Mouse (Mus musculus) erythroblast, adult 5-6 weeks (primary cell): ENCODE data around the gene 1700007K13Rik. TPM values are rescaled to one million over a fixed set of nuclear protein-coding genes. Genes with fewer than 3 reads are reported as not detected.
A peak's percentile ranks its signal among the peaks of the same experiment; 100 is the strongest.
"Not testable (repeated sequence)": the region's sequence is repeated elsewhere in the genome, so short reads cannot be mapped to it uniquely, and the experiment has no call there.

Experiments used
- ATAC-seq: replicated peaks from 2 replicates; pipeline ENCODE4 v1.8.0; 2016; ENCODE audit warnings: moderate number of reproducible peaks, mild to moderate bottlenecking, moderate TSS enrichment, inconsistent platforms; ENCODE audit not compliant: poor library complexity, low FRiP score, severe bottlenecking
- total RNA-seq, 2 experiments: library from RNA; stranded (forward) in 1 of 2; stranded (reverse) in 1 of 2; fragments of 150-400 nt in 1 of 2; fragments of 200-764, 138-1000 nt in 1 of 2; gene quantifications; 2 replicates each; pipeline versions ENCODE4 v1.2.3 to v1.2.4; 2015 to 2017; ENCODE audit warnings: low replicate concordance in 2 of 2

Gene 1700007K13Rik
- not detected in 2 replicates for total RNA-seq (2015; ENCODE audit: low replicate concordance)
- not detected in 2 replicates for total RNA-seq (2017; ENCODE audit: low replicate concordance)

DNA sequence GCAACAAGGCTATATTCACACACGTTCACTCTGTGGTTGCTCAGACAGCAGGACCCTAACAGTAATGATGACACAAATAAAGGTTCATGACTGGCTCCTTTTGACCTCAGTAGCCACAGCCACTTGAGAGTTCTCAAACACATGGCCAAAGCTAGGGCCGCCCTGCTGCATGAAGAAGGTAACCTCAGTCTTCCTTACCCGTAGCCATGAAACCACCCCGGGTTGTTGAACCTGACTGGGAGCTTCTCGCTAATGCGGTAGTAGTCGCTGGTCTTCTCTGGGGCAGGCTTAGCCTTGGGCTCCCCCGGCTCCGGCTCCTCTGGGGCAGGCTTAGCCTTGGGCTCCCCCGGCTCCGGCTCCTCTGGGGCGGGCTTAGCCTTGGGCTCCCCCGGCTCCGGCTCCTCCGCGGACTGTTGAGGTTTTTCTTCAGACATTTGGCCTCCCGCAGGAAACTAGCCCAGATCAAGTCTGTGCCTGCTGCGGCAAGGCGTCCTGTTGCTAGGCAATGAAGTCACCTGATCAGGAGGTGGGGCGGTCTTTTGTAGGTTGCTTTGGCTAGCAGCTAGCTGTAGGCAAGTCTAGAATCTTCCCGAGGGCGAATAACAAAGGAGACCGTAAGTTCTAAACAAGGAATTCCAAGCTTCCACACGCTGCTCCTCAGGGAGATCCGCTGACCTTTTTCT lies at the start of gene 1700007K13Rik:
Gene 1700007K13Rik, minus strand, starts transcription at position 497 of the 683 bp plus-strand sequence.
- no peak for ATAC-seq

DNA sequence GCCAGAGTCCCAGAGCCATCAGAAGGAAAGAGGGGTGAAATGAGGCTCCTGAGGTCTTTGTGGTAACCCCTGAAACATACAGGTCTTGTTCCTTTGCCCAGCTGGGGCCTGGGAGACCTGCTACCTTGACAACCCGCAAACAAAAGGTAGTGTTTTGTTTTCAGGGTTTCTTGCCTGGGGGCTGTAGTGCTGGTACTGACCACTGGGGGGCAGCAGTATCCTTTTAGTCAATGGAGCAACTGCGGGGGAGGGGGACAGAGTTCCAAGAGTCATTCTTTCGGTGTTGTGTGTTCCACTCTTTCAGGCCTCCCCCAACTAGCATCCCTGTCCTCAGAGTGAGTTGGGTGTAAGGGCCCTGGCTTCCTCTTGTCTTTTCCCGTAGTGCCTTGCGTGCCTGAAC lies 48.4 kb upstream of the 1700007K13Rik start:
- 0 out of 2 replicates have a peak, but pooled peaks have one; percentile 30 for ATAC-seq

DNA sequence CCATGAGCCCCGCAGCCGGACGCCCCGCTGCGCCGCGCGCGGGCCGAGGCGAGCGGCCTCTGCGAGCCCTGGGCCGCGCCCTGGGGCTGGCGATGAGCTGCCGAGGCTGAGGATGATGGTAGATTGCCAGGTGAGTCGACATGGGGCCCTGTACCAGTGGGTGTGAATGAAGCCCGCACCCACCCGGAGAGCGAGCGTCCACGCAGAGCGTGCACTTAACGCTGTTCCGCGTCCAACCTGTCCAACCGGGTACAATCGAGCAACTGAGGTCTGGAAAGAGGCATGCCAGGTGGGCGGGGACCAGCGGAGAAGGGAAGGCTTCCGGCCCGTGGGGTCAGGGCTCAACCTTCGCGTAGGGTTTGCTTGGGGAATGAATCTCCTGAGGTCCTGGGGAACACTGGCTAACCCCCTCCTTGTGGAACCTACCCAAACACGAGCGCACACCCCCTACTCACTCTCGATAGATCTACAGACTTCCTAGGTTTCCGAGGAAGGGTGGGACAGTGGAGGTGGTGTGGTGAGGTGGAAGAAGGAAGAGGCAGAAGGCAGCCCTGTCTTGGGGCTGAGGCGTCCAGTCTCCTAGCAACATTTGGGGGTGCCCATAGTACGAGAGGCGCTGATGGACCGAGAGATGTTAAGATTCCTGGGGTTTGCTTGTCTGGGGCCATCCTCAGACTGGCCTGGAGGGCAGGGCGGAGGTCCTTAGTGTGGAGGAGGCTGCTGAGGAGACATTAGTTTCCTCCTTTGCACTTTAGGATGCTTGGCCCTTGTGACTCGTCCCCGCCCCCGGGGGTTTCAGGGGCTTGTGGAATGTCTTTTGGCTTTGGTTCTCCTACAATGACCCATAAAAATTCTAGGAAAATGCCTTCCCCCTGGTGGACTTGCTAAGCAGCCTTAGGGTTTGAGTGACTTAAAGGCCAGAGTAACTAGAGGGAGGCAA lies 47.6 kb upstream of the 1700007K13Rik start:
- no peak for ATAC-seq

DNA sequence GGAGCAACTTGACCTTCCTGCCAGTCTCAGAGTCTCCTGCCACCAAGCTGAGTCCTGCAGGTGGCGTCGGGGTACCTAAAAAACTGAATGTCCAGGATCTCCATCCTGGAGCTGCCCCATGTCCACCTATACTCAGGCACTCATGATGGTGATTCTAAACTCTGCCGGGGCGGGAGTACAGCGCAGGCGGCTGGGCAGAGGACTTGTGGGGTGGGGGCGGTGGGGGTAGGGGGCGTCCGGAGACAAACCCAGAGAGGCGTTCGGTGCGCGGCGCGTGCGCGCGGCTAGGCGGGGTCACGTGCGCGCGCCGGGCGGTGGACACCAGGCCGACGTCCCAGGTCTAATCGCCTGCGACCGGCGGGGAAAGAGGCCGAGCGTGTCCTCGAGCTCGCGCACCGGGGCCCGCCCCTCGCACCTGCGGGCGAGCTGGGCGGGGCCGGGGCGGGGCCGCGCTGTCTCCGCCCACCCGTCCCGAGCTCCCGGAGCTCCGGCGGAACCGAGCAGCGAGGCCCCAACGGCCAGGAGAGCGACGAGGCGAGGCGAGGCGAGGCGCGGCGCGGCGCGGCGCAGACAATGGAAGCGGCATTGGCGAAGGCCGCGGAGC lies 46.8 kb upstream of the 1700007K13Rik start, which contains the start of gene Ralgds:
Gene Ralgds, plus strand, starts transcription at position 328 of the 604 bp plus-strand sequence.
- no peak for ATAC-seq

DNA sequence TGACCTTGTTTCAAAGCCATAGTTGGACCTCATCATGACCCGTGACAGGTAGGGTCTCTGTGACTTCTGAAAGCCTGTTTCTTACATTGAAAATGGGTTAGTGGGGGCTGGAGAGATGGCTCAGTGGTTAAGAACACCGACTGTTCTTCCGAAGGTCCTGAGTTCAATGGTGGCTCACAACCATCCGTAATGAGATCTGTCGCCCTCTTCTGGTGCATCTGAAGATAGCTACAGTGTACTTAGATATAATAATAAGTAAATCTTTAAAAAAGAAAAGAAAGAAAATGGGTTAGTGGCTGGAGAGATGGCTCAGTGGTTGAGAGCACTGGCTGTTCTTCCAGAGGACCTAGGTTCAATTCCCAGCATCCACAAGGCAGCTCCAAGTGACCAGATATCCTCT lies 45.5 kb upstream of the 1700007K13Rik start:
- ATAC-seq, result not testable (repeated sequence)

DNA sequence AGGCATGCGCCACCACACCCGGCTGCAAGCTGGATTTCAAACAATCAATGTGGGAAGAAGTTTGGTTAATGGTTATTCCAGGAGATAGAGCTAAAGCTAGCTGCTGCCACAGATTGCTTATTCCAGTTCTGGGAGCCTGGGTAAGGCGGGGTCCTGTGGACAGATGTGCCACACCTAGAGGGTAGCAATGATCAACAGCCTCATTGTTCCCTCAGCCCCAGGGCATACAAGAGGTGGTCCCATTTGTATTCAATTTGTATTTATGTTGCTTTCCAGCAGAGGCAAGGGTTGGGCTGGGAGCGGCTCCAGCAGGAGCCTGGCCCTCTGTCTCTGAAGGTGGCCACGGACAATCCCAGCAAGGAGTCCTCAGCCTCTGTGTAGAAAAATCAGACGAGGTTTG lies 40.2 kb upstream of the 1700007K13Rik start:
- ATAC-seq, result no peak

DNA sequence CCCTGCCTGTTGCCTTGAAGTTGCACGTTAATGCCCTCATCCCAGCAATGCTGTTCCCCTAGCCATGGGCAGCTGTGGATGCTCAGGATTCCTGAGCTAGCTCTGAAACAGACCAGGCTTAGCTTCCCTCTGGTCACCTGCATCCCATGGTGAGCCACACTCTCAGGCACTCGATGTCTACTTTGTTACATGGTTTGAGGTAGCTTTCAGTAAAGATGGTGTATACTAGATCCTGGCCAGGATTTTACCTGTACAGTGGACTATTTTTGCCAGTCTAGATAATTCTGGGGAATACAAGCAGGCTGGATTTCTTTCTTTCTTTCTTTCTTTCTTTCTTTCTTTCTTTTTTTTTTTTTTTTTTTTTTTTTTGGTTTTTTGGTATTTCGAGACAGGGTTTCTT lies 39.7 kb upstream of the 1700007K13Rik start, which contains the start of gene Gm10134:
Gene Gm10134, plus strand, starts transcription at position 301 of the 400 bp plus-strand sequence.
- no peak for ATAC-seq

DNA sequence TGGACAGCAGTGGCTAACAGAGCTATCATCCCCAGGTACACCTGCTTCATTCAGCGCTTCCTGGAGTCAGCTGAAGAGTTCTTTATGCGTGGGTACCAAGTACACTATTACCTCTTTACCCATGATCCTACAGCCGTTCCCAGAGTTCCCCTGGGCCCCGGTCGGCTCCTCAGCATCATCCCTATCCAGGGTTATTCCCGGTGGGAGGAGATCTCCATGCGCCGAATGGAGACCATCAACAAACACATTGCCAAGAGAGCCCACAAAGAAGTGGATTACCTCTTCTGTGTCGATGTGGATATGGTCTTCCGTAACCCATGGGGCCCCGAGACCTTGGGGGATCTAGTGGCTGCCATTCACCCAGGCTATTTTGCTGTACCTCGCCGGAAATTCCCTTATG lies 38.5 kb upstream of the 1700007K13Rik start:
- no peak for ATAC-seq

DNA sequence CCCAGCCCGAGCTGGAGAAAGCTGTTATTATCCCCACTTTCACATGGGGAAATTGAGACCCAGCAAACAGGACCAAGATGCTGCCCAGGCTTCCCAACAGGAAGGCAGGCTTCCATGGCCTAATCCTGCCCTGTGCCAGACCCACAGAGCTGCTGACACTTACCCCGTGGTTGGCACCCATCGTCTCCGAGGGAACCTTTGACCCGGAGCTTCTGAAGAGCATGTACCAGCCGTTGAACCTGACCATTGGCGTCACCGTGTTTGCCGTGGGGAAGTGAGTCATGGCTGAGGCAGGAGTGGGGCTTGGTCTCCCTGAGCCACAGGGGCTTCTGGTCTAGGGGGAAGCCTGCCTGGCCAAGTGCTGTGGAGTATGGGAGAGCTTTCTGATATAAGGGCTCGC lies 36.9 kb upstream of the 1700007K13Rik start:
- peak; percentile 25; the same call in 1 of the 2 replicates for ATAC-seq

DNA sequence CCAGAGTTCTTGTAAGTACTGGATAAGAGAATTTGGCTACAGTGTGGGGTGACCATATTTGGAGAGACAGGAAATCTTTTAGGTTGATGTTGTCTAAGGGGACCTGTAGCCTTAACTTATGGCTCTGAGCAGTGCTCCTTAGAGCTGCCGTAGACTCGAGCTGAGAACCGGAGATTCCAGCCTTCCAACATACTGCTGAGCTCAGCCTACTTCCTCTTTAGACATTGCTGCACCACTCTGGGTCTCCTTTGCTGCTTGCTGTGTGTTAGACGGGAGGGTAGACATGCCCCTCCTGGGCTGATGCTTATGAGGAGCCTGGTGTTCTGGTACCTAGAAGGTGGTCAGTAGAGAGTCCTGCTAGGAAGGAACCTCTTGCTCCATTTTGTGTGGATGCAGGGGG lies 32.3 kb upstream of the 1700007K13Rik start:
- no peak for ATAC-seq

DNA sequence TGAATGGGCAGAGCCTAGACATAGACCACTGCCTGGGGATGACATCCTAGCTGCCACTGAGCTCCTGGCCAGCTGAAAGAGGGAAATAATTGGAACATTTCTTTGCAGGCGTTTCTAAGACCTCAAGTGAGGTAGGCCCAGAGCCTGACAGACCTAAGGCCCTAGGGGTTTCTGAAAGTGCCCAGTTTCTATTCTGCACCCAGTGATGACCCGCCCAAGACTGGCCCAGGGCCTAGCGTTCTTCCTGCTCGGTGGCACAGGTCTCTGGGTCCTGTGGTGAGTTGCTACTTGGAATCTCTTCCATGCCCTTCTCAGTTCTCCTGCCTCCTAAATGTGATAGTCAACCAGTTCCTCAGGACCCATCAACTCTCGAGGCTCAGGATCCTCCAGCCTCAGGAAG lies 31.4 kb upstream of the 1700007K13Rik start:
- no peak for ATAC-seq

DNA sequence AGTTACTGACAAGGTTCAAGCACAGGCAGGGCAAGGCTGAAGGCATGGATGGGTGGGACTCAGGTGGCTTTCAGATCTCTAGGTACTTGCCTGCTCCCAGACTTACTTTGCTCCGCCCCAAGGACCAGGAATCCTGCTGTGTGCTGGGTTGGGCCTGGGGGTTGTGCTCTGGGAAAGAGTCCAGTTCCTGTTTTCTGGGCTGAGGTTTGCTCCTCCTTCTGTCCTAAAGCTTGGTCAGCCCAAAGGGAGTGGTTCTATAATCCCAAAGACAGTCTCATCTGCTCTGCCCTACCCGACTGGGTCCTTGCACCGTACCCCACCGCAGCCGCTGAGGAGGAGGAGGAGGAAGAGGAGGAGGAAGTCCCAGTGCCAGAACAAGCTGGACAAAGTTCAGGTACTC lies 30.5 kb upstream of the 1700007K13Rik start, which contains the start of gene Gbgt1:
Gene Gbgt1, plus strand, starts transcription at position 221 of the 400 bp plus-strand sequence.
- no peak for ATAC-seq

DNA sequence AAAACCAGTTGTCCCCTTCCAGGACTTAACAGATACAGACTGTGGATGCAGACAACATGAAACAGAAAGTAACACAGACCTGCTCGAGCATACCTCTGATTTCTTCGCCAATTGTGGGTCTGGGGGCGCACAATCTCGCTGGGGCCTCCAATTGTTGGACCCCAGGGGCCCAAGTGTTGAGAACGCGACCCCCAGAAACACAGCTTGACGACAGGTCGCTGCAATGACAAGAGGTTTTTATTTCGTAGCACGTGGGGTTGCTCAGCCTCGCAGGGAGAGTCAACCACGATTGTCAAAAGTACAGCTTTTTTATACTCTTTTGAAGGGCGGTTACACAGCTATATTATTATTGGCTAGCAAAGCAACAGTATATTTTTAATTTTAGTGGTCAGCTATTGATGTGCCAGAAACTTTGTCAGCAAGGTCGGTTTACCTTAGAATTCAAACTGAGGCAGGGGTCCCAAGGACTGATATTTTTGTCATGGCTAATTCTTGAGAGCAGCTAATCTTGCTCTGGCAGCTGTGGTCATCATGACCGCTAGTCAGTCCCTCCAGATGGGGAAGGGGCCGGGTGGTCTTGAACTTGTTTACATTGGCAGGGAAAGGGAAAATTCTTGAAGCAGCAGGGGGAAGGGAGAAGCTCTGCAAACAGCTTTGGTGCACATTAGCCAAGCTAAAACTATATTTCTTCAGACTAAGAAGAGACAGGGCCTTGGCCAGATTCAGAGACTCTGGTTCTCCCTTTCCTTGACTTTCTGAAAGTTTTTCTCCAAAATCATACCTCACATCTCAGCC lies 29.9 kb upstream of the 1700007K13Rik start:
- ATAC-seq, result no peak

DNA sequence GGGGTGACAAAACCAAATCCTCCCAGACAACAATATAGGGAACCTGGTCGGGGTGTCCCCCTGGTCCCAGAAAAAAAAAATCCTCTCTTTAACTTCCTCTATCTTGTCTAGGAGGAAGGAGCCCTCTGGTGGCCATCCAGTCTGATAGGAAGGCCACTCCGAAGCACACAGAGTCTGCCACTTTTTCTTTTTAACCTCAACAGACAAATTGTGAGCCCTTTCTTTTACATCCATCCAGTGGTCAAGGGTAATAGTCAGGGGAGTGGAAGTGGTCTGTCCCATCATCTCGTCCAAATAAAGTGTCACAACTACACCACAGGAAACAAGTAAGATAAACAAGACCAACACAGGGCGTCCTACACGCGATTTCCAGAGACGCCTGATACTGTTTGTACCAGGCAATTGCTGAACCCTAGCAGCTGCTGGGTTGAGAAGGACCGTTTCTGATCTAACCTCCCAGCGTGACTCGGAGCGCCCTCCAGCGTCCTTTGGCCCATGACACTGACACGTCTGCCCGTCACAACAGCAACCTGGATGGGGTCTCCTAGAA lies 29.1 kb upstream of the 1700007K13Rik start:
- no peak for ATAC-seq

DNA sequence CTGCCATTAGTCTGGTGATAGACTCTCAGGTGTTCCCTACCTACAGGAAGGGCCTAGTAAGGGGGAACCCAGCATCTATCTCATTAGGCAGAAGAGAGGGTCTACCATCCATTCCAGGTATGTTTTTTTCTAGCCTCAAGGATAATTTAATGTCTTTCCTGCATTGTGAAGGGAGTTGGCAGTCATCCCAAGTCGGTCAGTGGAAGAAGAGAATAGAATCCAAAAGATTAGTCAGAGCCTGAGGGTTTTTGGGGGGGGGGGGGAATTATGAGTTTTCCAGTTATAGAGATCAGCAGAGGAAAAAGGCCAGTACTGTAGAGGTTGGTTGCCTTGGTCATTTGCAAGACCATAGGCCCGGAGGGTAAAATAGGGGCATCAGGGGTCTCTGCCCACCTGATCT lies 28.4 kb upstream of the 1700007K13Rik start:
- no peak for ATAC-seq

DNA sequence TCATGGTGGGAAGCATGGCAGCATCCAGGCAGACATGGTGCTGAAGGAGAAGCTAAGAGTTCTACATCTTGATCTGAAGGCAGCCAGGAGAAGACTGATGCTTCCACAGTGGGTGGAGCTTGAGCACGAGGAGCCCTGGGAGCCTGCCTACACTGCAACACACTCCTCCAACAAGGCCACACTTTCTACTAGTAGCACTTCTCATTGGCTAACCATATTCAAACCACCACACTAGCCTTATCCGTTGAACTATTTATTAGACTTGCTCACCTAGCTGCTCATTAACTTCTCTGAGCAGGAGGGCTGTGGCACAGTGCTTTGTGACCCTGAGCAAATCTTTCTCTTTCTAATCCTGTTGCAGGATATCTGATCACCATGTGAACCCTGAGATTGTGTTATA lies 17.7 kb upstream of the 1700007K13Rik start:
- ATAC-seq, result no peak

DNA sequence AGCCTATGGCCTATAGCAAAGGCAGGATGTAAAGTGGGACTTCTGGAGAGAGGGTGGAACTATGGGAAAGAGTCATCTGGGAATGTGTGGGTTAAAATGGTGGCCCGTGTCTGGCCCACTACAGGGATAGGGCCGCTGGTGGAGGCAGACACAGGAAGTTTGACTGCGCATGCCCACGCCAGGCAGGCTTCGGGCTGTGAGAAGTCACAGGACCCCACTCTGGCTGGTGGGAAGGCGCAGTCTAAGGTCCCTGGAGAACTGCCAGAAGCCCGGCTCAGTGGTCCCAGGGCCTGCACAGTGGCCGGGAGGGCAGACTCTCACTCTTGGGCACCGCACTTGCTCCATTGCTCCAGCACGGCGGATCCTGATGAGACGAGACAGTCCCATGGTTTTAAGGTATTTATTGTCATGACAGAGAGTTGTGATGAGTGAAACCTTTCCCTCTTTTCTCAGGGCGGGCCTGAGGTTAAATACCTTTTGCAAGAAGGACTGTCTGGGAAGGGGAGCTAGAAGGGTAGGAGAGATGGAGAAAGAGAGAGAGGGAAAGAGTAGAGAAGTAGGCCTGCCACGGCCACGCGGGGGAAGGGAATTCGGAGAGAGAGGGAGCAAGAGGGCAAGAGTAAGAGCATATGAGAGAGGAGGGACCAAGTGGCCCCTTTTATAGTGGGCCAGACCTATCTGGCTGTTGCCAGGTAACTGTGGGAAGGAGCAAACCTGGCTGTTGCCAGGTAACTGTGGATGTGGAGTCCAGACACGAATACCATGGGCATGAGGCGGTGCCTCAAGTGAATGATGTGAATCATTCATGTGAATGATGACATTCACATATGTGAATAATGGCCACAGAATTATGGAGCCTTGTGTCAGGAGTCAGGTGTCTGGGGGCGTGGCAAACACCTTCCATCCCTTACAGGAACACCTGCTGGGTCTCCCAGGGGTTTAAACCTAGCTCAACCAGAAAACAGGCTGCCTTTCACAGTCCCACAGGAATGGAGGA lies 13.4 kb upstream of the 1700007K13Rik start:
- no peak for ATAC-seq

DNA sequence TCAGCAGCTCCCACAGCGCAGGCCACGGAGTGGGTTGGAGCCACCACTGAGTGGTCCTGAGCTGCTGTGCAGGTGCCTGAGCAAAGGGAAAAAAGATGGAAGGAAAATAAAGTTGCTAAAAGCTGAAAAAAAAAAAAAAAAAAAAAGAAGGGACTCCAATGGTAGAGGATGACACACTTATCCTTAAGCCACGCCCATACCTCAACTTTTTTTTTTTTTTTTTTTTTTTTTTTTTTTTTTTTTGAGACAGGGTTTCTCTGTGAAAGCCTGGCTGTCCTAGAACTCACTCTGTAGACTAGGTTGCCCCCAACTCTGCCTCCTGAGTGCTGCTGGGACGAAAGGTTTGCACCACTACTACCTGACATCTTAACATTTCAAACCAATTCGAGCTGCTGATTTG lies 11.9 kb upstream of the 1700007K13Rik start:
- ATAC-seq, result not testable (repeated sequence)
